Mouse (Mus musculus) erythroblast, embryonic 14.5 days (primary cell): ENCODE data around the gene H2al2a.

Experiments
- GATA1 ChIP-seq: IDR thresholded peaks from 2 replicates; pipeline ENCODE4 v1.6.1; 2012; ENCODE audit warnings: low read length, inconsistent platforms, mixed read lengths
- TAL1 ChIP-seq: IDR thresholded peaks from 3 replicates; pipeline ENCODE4 v1.6.1; 2012; ENCODE audit warnings: low read length, inconsistent platforms, mixed read lengths

DNA sequence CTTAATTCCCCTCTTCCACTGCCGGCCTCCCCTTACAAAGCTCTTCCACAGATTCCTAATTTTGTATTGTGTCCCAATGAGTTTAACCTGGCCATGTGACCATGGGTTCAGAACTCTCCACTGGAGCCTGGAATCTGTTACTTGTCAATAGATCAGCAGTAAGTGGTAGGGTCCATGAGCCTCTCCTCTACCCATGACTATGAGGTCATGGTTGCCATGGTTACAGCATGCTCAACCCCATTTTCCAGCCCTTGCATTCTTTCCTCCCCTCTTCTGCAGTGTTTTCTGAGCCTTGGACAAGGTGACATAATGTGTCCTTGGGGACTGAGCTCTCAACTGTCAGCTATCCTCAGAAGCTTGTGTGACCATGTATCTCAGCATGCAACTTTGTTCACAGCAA is 37.3 kb downstream of the H2al2a start:
- TF ChIP-seq TAL1 = no peak
- no peak for TF ChIP-seq GATA1
